Mouse (Mus musculus): Measurements from ENCODE around the gene Spaca5. TPM values are rescaled to one million over a fixed set of nuclear protein-coding genes. Genes with fewer than 3 reads are reported as not detected.

The Spaca5 gene
- polyA plus RNA-seq, 1 experiment from 2014 or later: not detected

DNA sequence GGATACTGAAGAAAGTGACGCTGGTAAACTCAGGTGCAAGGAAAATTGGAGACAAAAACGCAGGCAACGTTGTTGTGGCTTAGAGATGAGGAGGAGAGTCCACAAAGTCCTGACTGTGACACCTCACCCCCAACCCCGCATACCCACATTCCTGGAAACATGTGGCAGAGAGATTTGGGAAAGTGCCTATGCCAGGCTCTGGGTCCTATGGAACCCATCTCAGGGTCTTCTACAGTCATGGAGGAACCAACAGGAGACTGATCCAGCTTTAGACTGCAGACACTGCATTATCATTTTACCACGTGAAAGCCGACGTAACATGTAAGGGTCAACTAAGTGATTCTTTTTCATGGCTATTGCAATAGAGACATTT lies 21.6 kb downstream of the Spaca5 start:
- ATAC-seq (no peak), DNase-seq (ENCODE audit: low spot score) (no peak)
- no peak overlapping the region for H3K27ac ChIP-seq (ENCODE audit: low read length)
- H3K9me3 ChIP-seq (ENCODE audit: low read length): no peaks in the 10 kb centered on the region
- H3K4me2 ChIP-seq (replicated peaks; ENCODE audit: low read depth, low read length): peak overlapping the region; percentile 47; the same call in 1 of the 2 replicates
- H3K4me1 ChIP-seq (ENCODE audit: insufficient read depth, low read depth, low read length): no peaks in the 10 kb centered on the region
- H3K27me3 ChIP-seq (replicated peaks; ENCODE audit: insufficient read depth, low read length): no peaks in the 10 kb centered on the region
- H3K36me3 ChIP-seq (ENCODE audit: insufficient read depth, low read length): no peaks in the 10 kb centered on the region
- 45% methylated on average over 7 of the region's 7 CpGs for WGBS
- no peak for TF ChIP-seq CTCF (IDR thresholded peaks at IDR 0.05)
- TF ChIP-seq EP300 (IDR thresholded peaks at IDR 0.05): no peak
- no peak overlapping the region for H3K9ac ChIP-seq (replicated peaks; ENCODE audit: low read depth)
- peak overlapping the region; percentile 41 for H3K4me3 ChIP-seq (ENCODE audit: low read depth, low read length)

- Histone ChIP-seq H3K36me3 (ENCODE audit: insufficient read depth, low read length) (no peaks in the 10 kb centered on the region), H3K9ac (replicated peaks; ENCODE audit: low read depth) (no peak within 1 kb of the TSS), H3K4me1 (ENCODE audit: insufficient read depth, low read depth, low read length) (no peaks in the 10 kb centered on the region), H3K4me2 (replicated peaks; ENCODE audit: low read depth, low read length) (no peak within 1 kb of the TSS), H3K27ac (ENCODE audit: low read length) (no peak within 1 kb of the TSS), H3K4me3 (ENCODE audit: low read depth, low read length) (no peak within 1 kb of the TSS), H3K27me3 (replicated peaks; ENCODE audit: insufficient read depth, low read length) (no peaks in the 10 kb centered on the region), H3K9me3 (ENCODE audit: low read length) (no peaks in the 10 kb centered on the region)
- no peak for DNase-seq (ENCODE audit: low spot score)
- no peak for ATAC-seq
- 75% methylated on average over 4 of the region's 4 CpGs for WGBS
- TF ChIP-seq CTCF (IDR thresholded peaks at IDR 0.05) (no peak), EP300 (IDR thresholded peaks at IDR 0.05) (no peak)
Measured at GRCm38 (mm10) chrX:21115520-21115919, 47.3 kb downstream of the Spaca5 start, which contains the start of gene Ssxa1. Ssxa1 (plus strand) TSS chrX:21115820.

Other genes with a start within 250 kb of the Spaca5 start
- gene Timp1, start 198.2 kb upstream of the Spaca5 start, polyA plus RNA-seq (2015; fragmentation: Nextera tagmentation; extraction: Ambion mirVana): 20.2 and 26.5 TPM in 2 replicates
- 0.05 TPM in 1 of 2 replicates, not detected in the other for gene Syn1, start 147.4 kb upstream of the Spaca5 start, polyA plus RNA-seq (2015; fragmentation: Nextera tagmentation; extraction: Ambion mirVana)
- gene Cfp, start 136.9 kb upstream of the Spaca5 start, polyA plus RNA-seq (2015; fragmentation: Nextera tagmentation; extraction: Ambion mirVana): 11.3 and 14.3 TPM in 2 replicates
- 5.2 and 5.7 TPM in 2 replicates for gene Elk1, start 117.8 kb upstream of the Spaca5 start, polyA plus RNA-seq (2015; fragmentation: Nextera tagmentation; extraction: Ambion mirVana)
- 55.8 and 69.5 TPM in 2 replicates for gene Uxt, start 106.4 kb upstream of the Spaca5 start, polyA plus RNA-seq (2015; fragmentation: Nextera tagmentation; extraction: Ambion mirVana)
- gene Zfp182, start 6.1 kb upstream of the Spaca5 start, polyA plus RNA-seq (2015; fragmentation: Nextera tagmentation; extraction: Ambion mirVana): 3.7 and 4.4 TPM in 2 replicates
- gene Zfp300, start 21.1 kb downstream of the Spaca5 start, polyA plus RNA-seq (2015; fragmentation: Nextera tagmentation; extraction: Ambion mirVana): 1.1 and 1.5 TPM in 2 replicates
- gene Ssxa1, start 47.4 kb downstream of the Spaca5 start, polyA plus RNA-seq (2015; fragmentation: Nextera tagmentation; extraction: Ambion mirVana): not detected in 2 replicates
- gene Gm21876, start 107.2 kb downstream of the Spaca5 start, polyA plus RNA-seq (2015; fragmentation: Nextera tagmentation; extraction: Ambion mirVana): not detected in 2 replicates